Mouse (Mus musculus) ovary, adult 18-20 months (tissue): ENCODE results near the gene Cacna2d3.

Experiments used
- DNase-seq: peaks from one replicate; pipeline ENCODE4 v3.0.0; 2022; ENCODE audit warnings: low spot score, mixed read lengths

Cacna2d3 gene

GRCm38 (mm10) chr14:29387761-29388160, 333.9 kb downstream of the Cacna2d3 start:
- DNase-seq = no peak

DNA sequence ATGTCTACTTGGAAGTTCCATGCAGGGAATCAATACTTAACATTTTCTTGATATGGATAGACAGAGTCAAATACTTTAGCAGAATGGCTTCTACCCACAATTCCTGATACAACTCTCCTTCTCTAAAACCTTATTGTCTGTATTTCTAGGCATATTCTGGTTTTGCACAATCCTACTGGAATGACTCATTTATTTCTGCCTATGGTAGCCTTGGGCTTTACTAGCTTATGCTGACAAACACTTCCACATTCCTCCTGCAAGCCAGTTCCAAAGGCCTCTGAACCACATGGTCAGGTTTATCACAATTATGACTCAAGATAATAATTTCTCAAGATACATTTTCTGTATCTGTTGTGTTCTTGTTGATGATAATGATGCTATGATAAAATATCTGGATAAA, 336.2 kb downstream of the Cacna2d3 start:
- DNase-seq = no peak

DNA sequence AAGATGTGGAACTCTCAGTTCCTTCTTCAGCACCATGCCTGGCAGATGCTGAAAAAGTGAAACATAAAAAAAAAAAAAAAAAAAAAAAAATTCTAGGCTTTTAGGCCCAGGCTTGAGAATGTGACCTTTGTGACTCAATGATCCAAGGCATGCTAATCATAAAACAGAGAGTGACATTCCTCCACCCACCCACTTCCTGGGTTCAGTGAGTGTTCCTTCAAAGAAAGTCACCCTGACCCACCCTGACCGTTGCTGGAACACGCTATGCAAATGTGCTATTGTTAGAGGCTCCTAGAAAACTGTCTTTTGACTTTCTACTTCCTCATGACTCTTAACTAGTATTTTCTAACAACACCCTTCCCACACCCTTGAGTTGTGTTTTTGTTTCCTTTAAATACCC, 338.9 kb downstream of the Cacna2d3 start:
- no peak for DNase-seq

DNA sequence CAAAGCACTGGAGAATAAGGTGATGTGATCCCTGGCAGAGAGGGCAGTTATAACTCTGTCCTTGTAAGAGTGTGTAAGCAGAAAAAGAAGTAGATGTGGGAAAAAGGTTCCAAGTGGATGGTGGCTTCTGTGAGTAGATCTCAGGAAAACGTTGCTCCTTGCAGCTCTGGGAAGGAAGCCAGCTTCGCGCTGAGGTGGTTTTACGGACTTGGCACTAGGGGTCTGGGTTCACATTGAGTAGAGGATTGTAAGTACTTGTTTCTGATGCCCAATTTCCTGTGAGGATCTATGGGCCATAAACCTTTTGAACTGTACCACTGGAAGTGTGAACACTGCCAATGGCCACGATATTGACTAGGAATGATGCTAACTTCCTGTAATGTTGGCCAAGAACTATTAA, 354.8 kb downstream of the Cacna2d3 start:
- no peak for DNase-seq

DNA sequence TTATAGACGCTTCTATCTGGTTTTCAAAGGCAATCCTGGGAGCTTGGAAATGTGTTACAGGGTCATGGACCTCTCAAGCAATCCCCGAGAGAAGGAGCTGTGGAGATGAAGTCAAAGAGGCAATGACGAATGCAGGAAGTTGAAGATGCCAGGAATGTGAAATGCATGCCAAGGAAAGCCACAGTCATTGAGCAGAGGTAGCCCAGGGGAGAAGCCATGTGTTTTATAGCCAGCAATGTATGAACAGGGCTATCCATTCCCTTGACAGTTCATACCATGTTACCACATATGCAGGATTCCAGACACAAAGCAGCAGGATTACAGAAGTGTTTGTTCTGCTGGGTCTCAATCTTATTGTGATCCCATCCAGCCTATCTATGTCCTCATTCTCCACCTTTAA, 359.2 kb downstream of the Cacna2d3 start:
- DNase-seq = no peak

- no peak for DNase-seq
Measured at GRCm38 (mm10) chr14:29350627-29351026, 371.0 kb downstream of the Cacna2d3 start.

DNA sequence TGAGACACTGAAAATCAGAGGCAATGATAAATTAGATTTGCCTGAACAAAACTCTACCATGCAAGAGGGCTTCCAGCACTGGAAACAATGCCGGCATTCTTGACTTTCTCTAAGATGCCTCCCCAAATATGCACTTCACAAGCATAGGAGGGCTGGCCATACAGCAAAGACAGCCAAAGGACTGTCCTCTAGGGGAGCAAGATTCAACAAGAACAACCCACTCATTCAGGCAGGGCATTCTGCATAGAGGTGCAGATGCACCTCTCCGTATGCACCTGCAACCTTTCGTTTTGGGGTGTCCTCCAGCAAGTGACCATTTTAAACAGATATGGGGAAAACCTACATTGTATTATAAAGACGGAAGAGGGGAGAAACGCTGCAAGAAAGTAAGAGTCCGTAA, 380.1 kb downstream of the Cacna2d3 start:
- DNase-seq = no peak

GRCm38 (mm10) chr14:29340728-29341127, 380.9 kb downstream of the Cacna2d3 start:
- no peak for DNase-seq

DNA sequence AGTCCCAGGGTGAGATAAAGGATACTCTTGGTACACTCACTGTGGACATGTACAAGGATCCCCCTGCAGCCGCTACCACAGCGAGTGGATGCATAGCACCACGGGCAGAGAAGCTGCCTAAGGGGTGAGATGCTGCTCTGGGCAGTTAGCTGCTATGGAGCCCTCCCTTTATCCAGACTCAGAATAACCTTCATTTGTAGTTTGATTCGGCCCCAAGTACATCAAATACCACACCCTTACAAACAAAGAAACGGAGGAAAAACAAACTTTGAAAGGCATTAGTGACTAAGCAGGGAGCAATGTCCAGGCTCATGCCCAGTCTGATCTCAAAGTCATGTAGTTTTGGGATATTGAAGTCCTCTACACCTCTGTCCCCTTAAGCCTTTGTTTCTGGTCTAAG, 386.8 kb downstream of the Cacna2d3 start:
- no peak for DNase-seq

- DNase-seq = no peak
Measured at GRCm38 (mm10) chr14:29334216-29334615, 387.4 kb downstream of the Cacna2d3 start.

DNA sequence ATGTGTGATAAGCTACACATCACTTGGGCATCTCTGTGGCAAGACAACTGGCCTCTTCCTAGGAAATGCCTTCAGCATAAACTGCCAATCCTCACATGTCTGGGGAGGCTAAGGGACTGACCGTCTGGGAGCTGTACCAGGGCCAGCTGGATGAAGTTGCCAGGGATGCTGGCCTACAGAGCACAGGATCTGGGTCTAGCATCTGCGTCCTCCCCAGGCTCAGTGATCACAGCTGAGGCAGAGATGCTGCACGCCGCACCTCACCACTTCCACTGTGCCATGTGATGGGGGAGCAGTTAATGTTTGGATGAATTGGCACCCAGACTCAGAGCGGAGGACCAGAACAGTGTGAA, 397.3 kb downstream of the Cacna2d3 start:
- DNase-seq = no peak

- no peak for DNase-seq
Measured at GRCm38 (mm10) chr14:29323718-29324429, 397.8 kb downstream of the Cacna2d3 start.

DNA sequence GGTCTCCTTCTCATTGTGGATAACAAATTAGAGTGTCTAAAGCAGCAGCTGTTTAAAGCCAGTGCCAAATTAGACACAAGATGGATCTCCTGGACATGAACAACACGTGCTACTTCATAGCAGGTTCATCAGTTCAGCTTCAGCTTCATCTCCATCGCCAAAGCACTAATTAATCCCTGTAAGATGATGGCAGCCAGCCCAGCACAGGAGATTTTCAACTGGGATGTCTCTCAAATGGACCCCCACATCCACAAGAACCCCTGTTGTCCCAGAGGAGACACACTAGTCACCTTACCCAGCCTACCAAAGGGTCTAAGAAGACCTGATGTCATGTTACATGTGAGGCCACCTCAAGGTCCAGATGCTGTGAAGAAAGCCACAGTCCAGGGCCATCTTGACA, 408.2 kb downstream of the Cacna2d3 start:
- no peak for DNase-seq

DNA sequence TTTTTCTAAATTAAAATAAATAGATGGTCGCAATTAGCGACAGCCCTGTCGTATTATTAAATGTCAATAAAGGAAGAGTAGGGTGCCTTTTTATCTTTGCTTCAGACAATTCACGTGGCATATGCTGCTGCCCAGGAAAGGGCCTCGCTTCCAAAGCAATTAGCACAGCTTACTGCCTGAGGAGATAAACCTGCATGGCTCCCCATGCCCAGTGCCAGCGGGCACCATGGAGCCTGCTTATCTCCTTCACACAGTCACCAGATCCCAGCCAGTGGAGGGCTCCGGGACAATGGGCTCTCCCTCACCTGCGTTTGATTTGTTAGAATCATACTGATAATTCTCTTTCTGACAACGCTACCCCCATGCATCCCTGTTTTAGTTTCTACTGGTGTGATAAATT, 416.0 kb downstream of the Cacna2d3 start:
- no peak for DNase-seq

DNA sequence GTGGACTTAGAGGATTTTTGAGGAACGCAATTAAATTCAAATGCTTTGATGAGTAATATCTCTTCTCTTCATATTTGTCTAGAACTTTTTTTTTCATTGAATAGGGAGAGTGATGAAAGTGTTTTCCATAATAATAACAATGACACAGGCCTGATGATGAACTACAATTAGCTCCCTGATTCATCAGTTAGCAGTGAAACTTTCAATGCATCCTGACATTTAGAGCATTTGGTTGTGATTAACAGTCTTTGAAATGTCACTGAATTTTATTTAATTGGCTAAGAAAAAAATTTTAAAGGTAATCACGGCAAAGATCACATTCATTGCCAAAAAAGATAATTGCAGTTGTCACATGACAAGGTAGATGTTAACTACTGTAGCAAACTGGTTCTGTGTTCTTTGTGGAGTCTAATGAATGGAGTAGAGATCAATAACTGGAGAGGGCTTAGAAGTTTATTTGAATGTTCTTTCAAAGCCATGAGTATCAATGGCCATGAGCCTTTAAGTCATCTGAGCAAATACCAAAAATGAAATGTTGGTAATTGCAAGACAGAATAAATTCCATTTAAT, 425.4 kb downstream of the Cacna2d3 start:
- no peak for DNase-seq

DNA sequence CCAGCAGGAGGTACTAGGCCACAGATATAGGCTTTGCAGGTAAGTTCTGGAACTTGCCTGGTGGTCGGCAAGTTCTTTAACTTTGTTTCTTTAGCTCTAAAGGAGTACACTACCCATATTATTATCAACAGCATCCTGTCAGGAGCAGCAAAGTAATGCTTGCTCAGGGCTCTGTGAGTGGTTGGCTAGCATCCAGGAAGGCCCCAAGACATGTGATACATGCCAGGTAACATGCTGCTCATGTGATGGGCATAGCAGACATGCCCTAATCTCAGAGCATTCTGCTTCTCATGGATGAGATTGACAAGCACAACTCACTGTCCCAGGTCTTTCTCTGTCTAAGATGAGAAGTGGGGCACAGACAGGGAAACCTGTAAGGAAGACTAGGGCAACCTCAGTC, 442.8 kb downstream of the Cacna2d3 start:
- DNase-seq = no peak

GRCm38 (mm10) chr14:29278401-29278800, 443.3 kb downstream of the Cacna2d3 start:
- DNase-seq = no peak

GRCm38 (mm10) chr14:29277701-29278100, 444.0 kb downstream of the Cacna2d3 start:
- DNase-seq = no peak

DNA sequence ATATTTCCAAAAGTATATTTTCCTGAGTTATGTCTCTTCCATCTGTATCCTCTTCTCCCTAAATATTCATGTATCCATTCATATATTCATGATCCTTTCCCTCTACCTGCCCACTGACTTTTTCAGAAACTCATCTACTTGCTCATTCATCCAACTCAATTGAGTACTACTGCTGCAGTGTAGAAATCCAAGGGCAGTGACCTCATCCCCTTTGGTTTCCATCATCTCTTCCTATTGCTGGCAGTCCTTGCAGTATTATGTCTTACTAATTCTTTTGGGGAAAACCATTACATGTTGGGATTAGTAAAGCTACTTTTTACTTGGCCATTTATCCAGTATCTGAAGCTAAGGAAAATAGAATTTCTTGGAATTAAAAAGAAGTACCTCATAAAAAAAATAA, 447.8 kb downstream of the Cacna2d3 start:
- DNase-seq = no peak

DNA sequence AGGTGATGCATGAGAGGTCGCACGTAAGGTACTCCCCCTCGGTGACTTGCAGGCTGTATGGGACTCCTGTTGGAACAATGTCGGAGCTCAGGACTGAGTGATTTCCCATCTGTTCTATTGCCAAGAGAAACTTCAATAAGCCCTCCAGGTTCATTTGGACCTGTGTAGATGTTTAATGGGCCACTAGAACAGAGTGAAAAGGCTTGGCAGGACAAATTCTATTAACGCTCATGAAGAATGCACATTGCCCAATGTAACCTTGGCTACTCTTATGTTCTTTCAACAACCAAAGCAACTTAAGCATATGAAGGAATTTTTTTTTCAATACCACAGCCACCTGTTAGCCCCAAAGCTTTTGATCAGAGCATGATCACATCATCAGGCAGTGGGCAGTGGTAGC, 451.1 kb downstream of the Cacna2d3 start:
- DNase-seq = no peak

- no peak for DNase-seq
Measured at GRCm38 (mm10) chr14:29269816-29270215, 451.8 kb downstream of the Cacna2d3 start.

GRCm38 (mm10) chr14:29268609-29269008, 453.1 kb downstream of the Cacna2d3 start:
- DNase-seq = no peak

DNA sequence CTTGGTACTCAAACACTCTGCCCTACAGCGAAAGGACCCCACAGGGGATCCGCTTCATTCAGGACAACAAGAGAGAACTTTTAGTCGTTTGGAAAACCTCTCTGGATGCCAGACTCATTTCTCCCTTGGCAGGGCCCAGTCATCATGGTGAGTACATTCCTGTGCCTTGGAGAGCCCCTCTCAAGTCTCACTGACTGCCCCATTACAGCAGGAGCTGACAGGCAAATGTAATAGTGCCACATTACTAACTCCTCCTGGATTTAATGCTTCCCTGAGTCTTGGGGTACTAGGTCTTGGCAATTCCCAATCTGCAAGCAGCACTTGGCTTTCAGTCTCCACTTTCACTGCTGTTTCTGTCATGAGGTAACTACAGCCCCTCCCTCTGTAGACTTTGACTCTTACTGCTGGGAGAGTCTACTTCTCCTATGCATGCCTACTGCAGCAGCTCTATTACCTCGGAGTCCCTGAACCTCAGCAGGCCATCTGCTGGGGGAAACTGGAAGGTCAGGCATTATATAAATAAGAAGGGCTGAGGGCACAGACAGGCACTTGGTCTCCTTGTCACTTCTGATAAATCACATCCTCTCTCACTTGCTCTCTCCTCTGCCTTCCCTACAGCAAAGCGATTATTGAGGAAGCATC, 454.3 kb downstream of the Cacna2d3 start:
- DNase-seq = no peak

DNA sequence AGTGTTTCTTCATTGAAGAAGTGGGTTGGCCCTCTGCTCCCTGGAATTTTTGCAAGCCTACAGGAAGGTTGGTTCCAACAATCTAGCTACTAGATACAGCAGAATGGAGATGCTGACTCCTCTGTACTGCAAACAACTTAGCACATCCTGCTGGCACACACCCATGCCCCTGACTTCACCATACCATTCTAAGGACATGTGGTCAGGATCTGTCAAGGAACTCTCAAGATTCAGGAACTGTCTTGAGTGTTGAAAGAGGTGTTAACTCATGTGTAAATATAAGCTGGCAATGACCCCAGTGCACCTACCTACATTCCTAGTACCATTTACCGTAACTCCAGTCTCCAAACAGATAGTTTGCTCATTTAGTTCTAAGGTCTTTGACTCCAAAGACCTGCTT, 461.0 kb downstream of the Cacna2d3 start:
- DNase-seq = no peak
